Mouse (Mus musculus) kidney, postnatal 4 days (tissue): ENCODE data around the gene Pde1a.
A peak's percentile ranks its signal among the peaks of the same experiment; 100 is the strongest.
"Not testable (repeated sequence)": the region's sequence is repeated elsewhere in the genome, so short reads cannot be mapped to it uniquely, and the experiment has no call there.

Source experiments
- DNase-seq, 2 experiments: peaks; one replicate each; pipeline ENCODE4 v3.0.0; 2021; ENCODE audit warnings: mixed read lengths in 2 of 2

Pde1a gene

GRCm38 (mm10) chr2:79945898-79946675, 183.2 kb downstream of the Pde1a start:
- peak; percentile 8 to 33 for DNase-seq

- DNase-seq: no peak
Measured at GRCm38 (mm10) chr2:79934660-79935059, 194.6 kb downstream of the Pde1a start.

DNA sequence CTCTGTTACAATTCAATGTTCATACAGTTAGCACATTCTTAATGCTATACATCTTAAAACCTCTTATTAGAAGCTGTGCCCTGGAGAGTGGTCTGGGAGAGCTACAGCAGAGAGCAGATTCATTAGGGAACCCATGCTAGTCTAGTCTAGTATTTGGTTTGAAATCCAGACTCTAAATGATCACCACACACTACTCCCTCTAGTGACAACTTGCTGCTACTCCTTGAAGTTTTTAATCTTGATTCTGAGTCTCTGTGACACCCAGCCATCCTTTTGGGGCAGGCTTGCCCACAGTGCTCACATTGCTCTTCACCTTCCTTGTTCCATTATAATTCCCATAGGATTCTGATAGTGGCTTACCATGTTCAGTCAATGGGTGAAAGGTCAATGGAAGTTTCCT, 206.9 kb downstream of the Pde1a start:
- no peak for DNase-seq

DNA sequence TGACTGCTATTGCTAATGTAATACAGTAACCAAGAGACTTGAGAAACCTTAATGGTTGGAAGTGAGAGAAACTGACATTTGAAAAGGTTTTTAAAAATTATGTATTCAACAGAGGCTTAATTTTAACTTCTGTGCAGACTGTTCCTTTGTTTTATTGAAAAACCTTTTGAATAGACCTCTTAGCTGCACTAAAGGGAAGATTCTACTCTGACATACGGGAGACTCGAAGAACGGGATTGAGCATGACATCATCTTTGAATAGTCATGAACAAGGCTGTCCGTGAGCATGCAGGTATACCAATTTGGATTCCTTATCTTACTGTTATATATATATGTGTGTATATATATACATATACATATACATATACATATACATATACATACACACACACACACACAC, 207.9 kb downstream of the Pde1a start:
- no peak for DNase-seq

GRCm38 (mm10) chr2:79920438-79920837, 208.8 kb downstream of the Pde1a start:
- no peak for DNase-seq

DNA sequence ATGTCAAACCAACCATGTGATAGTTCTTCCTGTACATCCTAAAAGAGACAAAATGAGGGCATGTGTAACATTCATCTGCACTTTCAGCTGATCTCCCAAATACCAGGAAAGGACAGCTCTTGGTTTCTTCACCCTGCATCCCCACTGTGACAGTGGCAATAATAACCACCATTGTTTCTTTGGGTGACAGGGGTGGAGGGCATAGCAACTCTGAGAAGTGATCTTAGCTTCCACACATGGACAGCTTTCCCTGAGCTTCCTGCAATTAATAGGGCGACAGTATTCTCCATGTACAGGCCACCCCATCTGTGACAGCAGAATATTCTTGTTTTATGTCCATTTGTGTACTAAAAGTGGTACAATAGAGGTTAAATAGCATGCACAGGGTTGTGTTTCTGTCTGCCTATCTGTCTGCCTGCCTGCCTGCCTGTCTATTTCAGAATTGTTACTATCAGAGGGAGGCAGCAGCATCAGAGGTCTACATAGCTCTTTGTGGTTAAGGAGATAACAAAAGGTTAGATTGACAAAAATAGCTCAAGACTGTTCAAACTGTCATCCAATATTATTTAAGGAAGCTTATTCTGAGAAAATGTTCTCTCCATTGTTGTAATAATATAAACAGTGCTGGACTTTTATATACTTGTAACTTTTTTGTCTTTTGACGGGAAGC, 227.3 kb downstream of the Pde1a start:
- DNase-seq: no peak

GRCm38 (mm10) chr2:79898522-79898921, 230.7 kb downstream of the Pde1a start:
- DNase-seq: no peak

DNA sequence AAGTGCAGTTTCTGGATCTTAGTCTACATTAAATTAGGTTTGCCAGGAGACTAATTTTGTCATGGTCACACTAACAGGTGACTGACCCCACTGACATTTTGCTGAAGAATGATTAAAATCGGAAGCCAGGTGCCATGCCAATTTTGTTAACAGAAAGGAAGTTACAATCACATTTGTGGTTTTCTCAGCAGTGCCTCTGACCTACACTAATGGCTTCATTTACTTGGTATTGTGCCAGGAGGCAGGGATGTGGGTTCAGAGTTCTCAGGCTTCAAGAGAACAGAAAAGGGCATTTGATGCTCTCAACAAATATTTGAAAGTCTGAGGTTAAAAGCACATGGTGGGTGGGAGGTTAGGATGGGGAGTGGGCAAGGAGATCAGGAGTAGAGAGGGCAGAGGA, 236.4 kb downstream of the Pde1a start:
- no peak for DNase-seq

DNA sequence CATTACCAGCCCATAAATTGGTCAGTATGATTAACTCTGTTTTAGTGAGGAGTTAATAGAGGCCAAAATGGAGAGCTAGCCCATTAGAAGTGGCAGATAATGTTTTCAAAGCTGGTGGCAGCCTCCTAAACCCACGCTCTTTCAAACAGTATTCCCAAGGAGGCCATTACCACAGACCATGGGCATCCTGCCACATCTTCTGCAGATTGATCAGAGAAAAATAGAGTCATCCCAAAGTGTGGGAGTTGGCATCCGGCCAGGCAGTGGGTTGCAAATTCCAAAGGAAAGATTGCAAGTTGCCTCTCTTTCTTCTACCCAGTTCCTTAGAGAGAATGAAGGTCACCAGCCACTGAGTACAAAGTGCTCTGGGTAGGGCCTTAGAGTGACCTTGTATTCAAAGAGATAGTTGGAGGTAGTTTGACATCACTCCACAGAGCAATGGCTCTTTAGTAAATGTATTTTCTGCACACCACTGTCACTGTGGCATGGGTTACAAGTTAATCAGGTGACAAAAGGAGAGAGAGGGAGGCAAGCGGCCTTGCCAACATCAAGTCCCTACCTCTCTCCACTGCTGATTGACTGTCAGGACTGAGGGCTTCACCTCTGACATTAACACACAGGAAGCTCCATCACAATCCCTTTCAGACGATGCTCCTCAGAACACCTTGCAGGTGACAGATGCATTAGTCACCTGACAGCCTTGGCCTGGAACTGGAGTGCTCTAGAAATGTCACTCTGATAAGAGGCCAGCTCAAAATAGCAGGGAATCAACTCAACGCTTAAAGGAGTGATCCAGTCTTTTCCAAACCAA, 237.3 kb downstream of the Pde1a start:
- DNase-seq: peak; percentile 12 to 15

DNA sequence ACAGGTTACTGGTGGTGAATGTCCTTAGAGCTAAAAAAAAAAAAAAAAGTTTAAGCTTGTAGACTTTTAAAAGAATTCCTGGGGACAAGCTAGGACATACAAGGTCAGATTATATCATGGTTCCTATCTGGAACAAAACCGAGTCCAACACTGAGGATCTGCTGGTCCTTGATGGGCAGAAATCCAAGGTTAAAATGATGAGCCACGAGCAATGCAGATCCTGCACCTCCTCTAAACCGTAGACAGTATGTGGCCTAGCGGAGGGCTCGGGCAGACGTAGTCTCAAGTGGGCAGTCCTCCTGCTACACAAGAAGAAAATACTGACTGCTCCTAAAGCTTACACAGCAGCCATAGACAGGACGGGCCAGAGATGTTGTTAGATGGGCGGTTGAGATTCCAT, 238.5 kb downstream of the Pde1a start:
- no peak for DNase-seq

DNA sequence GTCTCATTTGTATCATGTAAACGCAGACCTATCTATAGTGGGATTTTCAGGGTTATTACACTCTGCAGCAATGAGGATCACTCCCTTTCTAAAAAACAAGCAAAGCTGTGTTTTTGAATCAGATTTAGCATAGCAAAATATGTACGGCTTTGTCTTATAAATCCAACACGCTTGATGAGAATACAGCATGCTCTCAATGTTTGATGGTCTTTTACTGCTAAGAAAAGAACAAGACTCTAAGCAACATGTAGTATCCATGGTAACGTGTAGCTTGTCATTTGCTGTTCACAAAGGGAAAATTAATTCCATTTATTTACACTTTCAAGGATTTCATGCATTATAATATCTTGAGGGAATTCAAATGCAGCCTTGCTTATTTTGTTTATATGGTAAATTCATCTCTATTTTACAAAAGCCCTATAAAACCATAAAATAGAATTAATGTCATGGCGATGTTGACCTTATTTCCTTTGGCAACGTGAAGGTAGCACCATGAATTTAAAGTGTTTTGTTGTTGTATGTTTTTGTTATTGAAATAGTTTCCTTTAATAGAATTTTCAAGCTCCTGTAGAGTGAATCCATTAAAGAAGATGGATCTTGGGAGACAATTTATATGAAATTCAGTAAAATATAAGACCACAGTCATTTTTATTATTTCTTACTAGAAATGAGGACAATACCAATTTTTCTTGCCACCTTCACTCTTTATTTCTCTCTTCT, 245.5 kb downstream of the Pde1a start:
- no peak for DNase-seq

GRCm38 (mm10) chr2:79883210-79883609, 246.0 kb downstream of the Pde1a start:
- no peak for DNase-seq

DNA sequence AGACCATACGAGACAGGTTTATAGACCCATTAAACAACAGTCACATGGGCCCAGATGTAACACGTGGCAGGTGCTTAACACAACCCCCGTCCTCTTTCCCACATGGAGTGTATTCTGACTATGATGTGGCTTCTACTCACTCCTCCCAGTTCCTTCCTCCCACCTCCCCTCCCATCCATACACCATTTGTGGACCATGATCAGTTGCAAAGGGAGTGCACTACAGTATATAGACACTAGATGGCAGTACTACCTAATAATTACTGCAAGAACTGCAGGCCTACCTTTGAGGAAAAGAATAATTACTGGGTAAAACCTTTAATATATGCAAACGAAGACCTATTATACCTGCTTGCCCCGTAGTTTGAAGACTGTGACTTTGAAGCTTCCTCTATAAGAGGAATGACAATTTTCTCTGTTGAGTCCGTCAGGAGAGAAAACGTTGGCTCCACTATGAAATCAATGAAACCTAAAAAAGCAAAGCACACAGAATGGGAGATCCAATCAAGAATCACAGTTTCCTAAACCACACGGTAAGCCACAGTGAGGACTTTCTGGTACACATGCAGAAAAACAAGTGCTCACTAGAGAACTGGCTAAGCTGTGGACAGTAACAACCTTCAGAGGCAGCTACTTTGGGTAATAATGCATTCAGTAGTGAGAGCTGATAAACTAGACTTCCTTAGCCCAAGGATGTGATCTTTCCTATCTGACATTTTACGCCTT, 263.8 kb downstream of the Pde1a start:
- DNase-seq: peak; percentile 8 to 20

DNA sequence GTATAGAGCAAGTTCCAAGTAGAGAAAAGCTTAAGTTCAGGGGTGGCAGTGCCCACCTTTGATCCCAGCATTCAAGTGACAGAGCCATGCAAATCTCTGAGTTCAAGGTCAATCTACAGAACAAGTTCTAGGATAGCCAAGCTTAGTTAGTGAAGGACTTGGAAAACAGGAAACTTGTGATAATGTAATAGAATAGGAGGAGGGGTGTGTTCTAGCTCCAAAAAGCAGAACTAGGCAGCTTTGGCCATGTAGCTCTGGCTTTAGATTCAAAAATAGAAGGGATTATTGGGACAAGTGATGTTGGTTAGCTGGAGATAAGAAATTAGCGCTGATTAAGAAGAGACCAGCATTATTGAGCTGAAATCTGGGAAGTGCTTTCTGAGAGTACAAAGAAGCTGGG, 272.4 kb downstream of the Pde1a start:
- no peak for DNase-seq

DNA sequence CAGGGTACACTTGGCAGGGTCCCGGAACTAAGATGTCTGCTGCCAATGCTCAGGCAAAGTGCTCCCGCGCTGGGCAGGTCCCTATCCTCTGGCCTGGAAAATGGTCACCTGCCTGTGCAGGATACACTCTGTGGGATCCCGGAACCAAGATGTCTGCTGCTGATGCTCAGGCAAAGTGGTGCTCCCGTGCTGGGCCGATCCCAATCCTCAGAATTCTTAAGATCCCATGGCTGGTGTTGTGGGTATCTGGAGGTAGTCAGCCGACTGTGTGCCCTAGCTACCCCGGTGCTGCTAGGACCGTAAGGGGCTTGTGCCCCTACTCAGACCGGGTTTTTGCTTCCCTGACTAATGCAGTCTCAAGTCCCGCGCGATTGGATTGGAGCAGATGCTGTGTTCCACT, 281.9 kb downstream of the Pde1a start:
- not testable (repeated sequence) for DNase-seq

DNA sequence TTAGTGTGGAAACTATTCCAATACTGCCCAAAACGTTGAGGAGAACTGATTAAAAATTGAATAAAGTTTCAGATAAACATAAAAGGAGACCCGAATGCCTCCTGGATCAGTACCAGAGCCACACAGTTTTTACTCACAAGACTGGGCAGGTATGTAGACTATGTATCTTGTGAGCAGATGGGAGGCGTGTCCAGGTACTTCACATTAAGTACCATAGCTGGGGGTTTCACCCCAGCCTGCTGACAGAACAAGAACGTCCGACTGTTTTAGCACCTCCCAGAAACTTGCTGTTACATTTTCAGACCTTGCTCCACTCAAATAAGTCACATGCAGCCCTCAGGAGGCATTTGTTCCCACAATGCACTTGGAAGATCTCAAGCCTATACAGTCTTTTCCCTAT, 289.7 kb downstream of the Pde1a start:
- DNase-seq: no peak

DNA sequence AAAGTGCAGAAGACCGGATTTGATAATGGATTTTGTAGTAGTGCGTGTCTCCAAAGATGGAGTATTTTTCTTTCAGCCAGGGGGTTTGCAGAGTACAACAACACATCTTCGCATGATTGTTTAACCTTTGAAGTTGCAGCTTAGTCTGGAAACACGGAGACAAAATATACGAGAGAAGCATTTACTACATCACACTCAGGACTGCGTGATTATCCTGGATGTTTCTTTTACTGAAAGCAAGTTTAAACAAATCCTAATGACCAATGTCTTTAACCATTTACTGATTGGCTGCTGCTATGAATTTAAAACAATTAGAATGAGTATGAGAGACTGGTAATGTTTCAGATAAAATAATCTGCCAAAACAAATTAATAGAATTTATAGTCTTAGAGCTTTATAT, 290.2 kb downstream of the Pde1a start:
- DNase-seq: no peak

- DNase-seq: no peak
Measured at GRCm38 (mm10) chr2:79825853-79826252, 303.4 kb downstream of the Pde1a start.

GRCm38 (mm10) chr2:79819543-79819942, 309.7 kb downstream of the Pde1a start:
- DNase-seq: no peak

DNA sequence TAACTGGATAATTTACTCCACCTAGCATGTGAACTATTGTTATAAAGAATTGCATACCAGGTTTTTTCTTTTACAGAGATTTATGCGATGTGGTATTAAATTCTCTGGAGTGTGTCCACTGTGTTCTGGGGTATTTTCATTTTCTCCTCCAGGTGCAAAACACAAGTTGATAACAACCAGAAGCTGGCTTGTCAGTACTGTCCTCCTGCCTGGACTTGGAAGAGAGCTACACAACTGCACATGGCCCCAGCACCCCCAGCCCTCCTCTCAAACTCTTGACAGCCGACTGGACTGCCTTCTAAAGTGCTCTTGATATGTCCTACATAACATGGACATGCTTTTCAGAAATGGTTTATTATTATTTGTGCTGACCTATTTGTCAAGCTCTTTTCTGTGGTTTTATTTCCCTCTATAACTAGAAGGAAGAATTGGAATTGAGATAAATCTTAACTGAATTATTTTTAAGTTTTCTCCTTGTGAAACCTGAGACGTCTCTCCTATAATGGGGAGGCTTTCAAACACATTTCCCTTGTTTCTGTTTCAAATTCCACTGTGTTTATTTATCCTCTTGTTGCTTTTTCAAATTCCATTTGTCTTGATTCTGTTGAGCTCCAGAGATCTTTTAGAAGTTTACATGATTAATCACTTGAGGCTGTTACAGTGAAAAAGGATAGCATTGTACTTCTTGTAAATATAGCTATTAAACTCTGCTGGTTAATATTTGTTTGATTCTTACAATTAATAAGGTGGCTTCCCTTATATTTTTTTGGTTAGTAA, 313.4 kb downstream of the Pde1a start:
- peak; percentile 41 to 65 for DNase-seq

- DNase-seq: no peak
Measured at GRCm38 (mm10) chr2:79798627-79799026, 330.6 kb downstream of the Pde1a start.
